Mouse (Mus musculus) megakaryocyte-erythroid progenitor cell, adult 5-6 weeks (primary cell): ENCODE data around the gene Cntrl. TPM values are rescaled to one million over a fixed set of nuclear protein-coding genes. Genes with fewer than 3 reads are reported as not detected.
A peak's percentile ranks its signal among the peaks of the same experiment; 100 is the strongest.

Source experiments
- ATAC-seq: replicated peaks from 2 replicates; pipeline ENCODE4 v1.8.0; 2016; ENCODE audit warnings: mild to moderate bottlenecking, inconsistent platforms; ENCODE audit not compliant: severe bottlenecking, poor library complexity, low FRiP score, low TSS enrichment
- total RNA-seq, 2 experiments: library from RNA; stranded (forward) in 1 of 2; stranded (reverse) in 1 of 2; fragments of 200-1000, 215-1000 nt in 1 of 2; fragments of >200 nt in 1 of 2; fragmentation: Nextera tagmentation in 1 of 2; gene quantifications; 2 replicates each; pipeline ENCODE4 v1.2.3; 2014 to 2017

The Cntrl gene
- total RNA-seq, 2 experiments from 2014 or later: 69.3 to 85.8 TPM

GRCm38 (mm10) chr2:35208931-35209665, 99.8 kb downstream of the Cntrl start:
- ATAC-seq: no peak

DNA sequence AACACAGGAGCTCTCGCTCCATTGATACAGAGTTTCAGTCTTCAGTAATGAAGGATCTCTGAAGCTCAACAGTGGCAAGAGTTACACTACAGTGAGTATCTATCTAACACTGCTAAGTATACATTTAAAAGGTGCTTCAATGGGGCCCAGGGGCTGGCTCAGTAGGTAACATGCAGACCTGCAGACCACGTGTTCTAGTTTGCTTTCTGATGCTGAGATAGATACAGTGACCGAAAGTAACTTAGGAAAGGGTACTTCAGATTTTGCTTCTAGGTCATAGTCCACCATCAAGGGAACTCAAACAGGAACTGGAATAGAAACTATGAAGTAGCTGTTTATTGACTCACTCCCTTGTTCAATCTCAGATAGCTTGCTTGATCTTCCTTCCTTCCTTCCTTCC, 102.4 kb downstream of the Cntrl start:
- ATAC-seq: no peak

DNA sequence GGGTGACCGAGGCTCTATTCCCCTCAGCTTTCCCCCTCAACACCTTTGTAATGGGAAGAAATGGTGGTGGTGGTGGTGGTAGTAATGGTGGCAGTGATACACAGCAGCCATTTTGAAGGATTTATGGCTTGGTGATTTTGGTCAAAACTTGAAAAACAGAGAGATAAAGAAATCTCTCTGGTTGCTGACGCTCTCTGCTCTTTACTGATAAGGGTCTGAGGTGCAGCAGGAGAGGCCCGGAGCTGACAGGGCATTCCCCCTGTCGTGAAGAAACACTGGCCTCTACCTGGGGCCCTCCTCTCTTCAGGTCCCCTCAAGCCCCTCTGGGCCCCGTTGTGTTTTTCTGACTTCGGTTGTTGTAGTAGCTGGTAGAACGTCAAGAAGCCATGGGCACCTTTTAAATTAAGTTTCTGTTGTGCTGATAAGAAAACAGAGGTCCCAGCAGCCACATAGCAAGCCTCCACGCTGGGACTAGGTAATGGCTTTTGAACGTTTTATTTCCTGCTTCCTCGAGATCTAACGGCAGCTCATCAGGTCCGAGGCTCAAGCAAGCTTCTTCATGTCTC, 104.1 kb downstream of the Cntrl start:
- ATAC-seq: peak; percentile 62

GRCm38 (mm10) chr2:35214881-35215358, 105.6 kb downstream of the Cntrl start:
- ATAC-seq: peak; percentile 59

- ATAC-seq: no peak
Measured at GRCm38 (mm10) chr2:35215363-35215762, 106.1 kb downstream of the Cntrl start.

GRCm38 (mm10) chr2:35216701-35217100, 107.4 kb downstream of the Cntrl start:
- ATAC-seq: no peak

DNA sequence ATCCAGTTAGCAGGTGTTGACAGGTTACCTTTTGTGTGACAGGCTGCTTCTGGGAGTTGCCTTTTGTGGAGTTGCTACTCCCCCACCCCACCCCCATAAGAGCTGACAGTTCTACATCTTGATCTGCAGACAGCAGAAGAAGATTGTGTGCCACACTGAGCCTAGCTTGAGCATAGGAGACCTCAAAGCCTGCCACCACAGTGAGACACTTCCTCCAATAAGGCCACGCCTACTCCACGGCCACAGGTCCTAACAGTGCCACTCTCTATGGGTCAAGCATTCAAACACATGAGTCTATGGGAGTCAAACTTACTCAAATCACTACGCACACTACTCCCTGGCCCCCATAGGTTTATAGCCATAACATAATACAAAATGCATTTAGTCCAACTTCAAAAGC, 109.4 kb downstream of the Cntrl start:
- no peak for ATAC-seq

- no peak for ATAC-seq
Measured at GRCm38 (mm10) chr2:35222822-35223391, 113.6 kb downstream of the Cntrl start.

GRCm38 (mm10) chr2:35224285-35224684, 115.0 kb downstream of the Cntrl start:
- ATAC-seq: no peak

GRCm38 (mm10) chr2:35228145-35228544, 118.9 kb downstream of the Cntrl start:
- ATAC-seq: no peak

Other genes with a start within 250 kb of the Cntrl start
- not detected in 2 replicates for gene Cutal, start 235.1 kb upstream of the Cntrl start, total RNA-seq (2014; fragmentation: Nextera tagmentation)
- gene Cutal, start 235.1 kb upstream of the Cntrl start, total RNA-seq (2017): not detected in 2 replicates
- gene Psmd5, start 234.5 kb upstream of the Cntrl start, total RNA-seq (2014; fragmentation: Nextera tagmentation): 103 and 135 TPM in 2 replicates
- 41.4 and 42.0 TPM in 2 replicates for gene Psmd5, start 234.5 kb upstream of the Cntrl start, total RNA-seq (2017)
- 6.7 and 12.0 TPM in 2 replicates for gene Phf19, start 195.5 kb upstream of the Cntrl start, total RNA-seq (2014; fragmentation: Nextera tagmentation)
- 2.6 and 3.2 TPM in 2 replicates for gene Phf19, start 195.5 kb upstream of the Cntrl start, total RNA-seq (2017)
- gene Traf1, start 147.7 kb upstream of the Cntrl start, total RNA-seq (2014; fragmentation: Nextera tagmentation): 0.94 and 14.2 TPM in 2 replicates
- gene Traf1, start 147.7 kb upstream of the Cntrl start, total RNA-seq (2017): 0.38 and 5.5 TPM in 2 replicates
- not detected in 2 replicates for gene Hc, start 48.1 kb upstream of the Cntrl start, total RNA-seq (2014; fragmentation: Nextera tagmentation)
- not detected in 2 replicates for gene Hc, start 48.1 kb upstream of the Cntrl start, total RNA-seq (2017)
- 0.32 and 2.3 TPM in 2 replicates for gene AI182371, start 7.9 kb upstream of the Cntrl start, total RNA-seq (2014; fragmentation: Nextera tagmentation)
- gene AI182371, start 7.9 kb upstream of the Cntrl start, total RNA-seq (2017): 0.11 and 1.2 TPM in 2 replicates
- 97.8 and 106 TPM in 2 replicates for gene Rab14, start 91.6 kb downstream of the Cntrl start, total RNA-seq (2014; fragmentation: Nextera tagmentation)
- gene Rab14, start 91.6 kb downstream of the Cntrl start, total RNA-seq (2017): 92.0 and 129 TPM in 2 replicates
- 15.8 and 16.1 TPM in 2 replicates for gene Gsn, start 146.9 kb downstream of the Cntrl start, total RNA-seq (2014; fragmentation: Nextera tagmentation)
- gene Gsn, start 146.9 kb downstream of the Cntrl start, total RNA-seq (2017): 3.7 and 5.2 TPM in 2 replicates
- gene Stom, start 227.5 kb downstream of the Cntrl start, total RNA-seq (2014; fragmentation: Nextera tagmentation): 142 and 145 TPM in 2 replicates
- 155 and 216 TPM in 2 replicates for gene Stom, start 227.5 kb downstream of the Cntrl start, total RNA-seq (2017)